Mouse (Mus musculus) lung, adult 2 months (tissue): ENCODE data around the gene Hrct1. TPM values are rescaled to one million over a fixed set of nuclear protein-coding genes. Genes with fewer than 3 reads are reported as not detected.

Experiments used
- DNase-seq: peaks from one replicate; pipeline ENCODE4 v3.0.0; 2022
- H3K4me1 ChIP-seq: fragments of 200-500 bp; 2 replicates; pipeline ENCODE4 v1.6.1; 2011; ENCODE audit warnings: low read length; ENCODE audit not compliant: control insufficient read depth, insufficient read depth
- H3K4me3 ChIP-seq: fragments of 200-500 bp; replicated peaks from 2 replicates; pipeline ENCODE3; 2011; ENCODE audit warnings: low read depth, mild to moderate bottlenecking, control low read depth, low read length; ENCODE audit errors: extremely low read depth
- CTCF ChIP-seq: fragments of 200-500 bp; IDR thresholded peaks from 2 replicates; pipeline ENCODE4 v1.5.1; 2011; ENCODE audit warnings: mild to moderate bottlenecking, low read length, control low read depth; ENCODE audit not compliant: insufficient read depth
- POLR2A ChIP-seq: fragments of 200-500 bp; IDR thresholded peaks from 2 replicates; pipeline ENCODE4 v1.6.1; 2011; ENCODE audit warnings: low read depth, mild to moderate bottlenecking, control low read depth, low read length, borderline replicate concordance; ENCODE audit errors: extremely low read depth
- WGBS: fragments of 180-500 bp; shearing (Covaris S2); methylation state at CpG from one replicate; pipeline ENCODE4 v1.1.7; 2018; 5-methylcytosine and 5-hydroxymethylcytosine counted together
- polyA plus RNA-seq: library from polyadenylated mRNA; depleted of rRNA; stranded (reverse); fragments of >200 nt; gene quantifications from 2 replicates; pipeline ENCODE4 v1.2.3, GENCODE M21; 2012; rRNA removed

Gene Hrct1
- polyA plus RNA-seq, 1 experiment, result 15.1 TPM

DNA sequence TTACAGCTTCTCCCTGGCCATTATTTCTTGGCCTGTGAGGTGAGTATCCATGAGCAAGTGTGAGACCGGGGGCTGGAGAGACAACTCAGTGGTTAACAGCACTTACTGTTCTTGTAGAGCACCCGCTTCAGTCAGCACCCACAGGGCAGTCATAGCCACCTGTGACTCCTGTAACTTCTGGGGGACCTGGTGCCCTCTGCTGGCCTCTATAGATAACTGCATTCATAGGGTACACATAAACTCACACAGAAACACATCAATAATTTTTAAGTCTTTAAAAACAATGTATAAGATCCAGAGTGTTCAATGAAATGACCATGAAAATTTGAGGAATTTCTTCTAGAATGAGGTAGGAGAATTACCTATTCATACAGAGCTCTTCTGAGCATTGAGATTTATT is 42.4 kb downstream of the Hrct1 start:
- DNase-seq, result no peak
- TF ChIP-seq POLR2A, result no peak
- no peak for TF ChIP-seq CTCF

DNA sequence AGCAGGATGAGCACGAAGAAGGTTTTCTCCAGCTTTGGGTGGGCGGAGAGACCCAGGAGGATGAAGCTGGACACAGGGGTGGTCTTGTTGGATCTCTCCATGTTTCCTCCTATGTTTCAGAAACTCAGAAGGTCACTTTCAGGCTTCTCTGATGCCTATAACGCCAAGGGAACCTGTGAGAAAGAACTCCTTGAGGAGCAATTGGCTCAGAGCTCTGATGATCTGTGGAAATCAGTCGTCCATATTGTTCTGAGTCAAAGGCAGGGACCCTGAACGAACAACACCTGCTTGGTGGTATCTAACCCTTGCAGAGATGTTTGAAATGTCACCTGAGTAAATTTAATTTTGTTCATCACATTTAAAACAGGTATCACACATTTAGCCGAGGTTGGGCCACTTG is 43.9 kb downstream of the Hrct1 start, which contains the start of gene Olfr159:
Olfr159 (minus strand) TSS at position 101 of the 400 bp plus-strand sequence.
- no peak for TF ChIP-seq POLR2A
- TF ChIP-seq CTCF, result no peak

More for the DNA sequence above, 42.4 kb downstream of the Hrct1 start:
- H3K4me3 ChIP-seq, result no peak overlapping the region
- no peaks in the 10 kb centered on the region; the same call in 1 of the 2 replicates for H3K4me1 ChIP-seq
- WGBS, result 94% methylated on average over 2 of the region's 2 CpGs

DNA sequence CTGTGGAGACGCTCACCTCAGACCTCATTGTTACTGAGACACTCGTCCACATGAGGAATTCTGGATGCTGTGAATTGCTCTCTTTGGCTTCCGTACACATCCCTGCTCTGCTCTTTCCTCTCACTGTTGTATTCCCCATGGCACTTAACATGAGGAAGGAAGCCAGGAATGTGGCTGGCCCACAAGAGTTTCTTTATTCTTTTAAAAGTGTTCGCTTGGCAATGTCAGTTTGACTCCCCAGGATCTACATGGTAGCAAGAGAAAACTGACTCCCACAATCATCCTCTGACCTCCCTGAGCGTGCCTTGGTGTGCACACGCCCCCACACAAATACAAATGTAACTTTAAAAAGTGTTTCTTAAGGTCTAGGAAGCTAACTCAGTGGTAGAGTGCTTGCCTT is 44.6 kb downstream of the Hrct1 start:
- H3K4me3 ChIP-seq, result no peak overlapping the region
- DNase-seq, result no peak
- no peaks in the 10 kb centered on the region; the same call in 1 of the 2 replicates for H3K4me1 ChIP-seq
- 30% methylated on average over 6 of the region's 6 CpGs for WGBS
- TF ChIP-seq CTCF (no peak), POLR2A (no peak)

More for the DNA sequence above, 43.9 kb downstream of the Hrct1 start, which contains the start of gene Olfr159:
- Histone ChIP-seq H3K4me3 (no peak within 1 kb of the TSS), H3K4me1 (no peaks in the 10 kb centered on the region; the same call in 1 of the 2 replicates)
- no peak for DNase-seq
- WGBS, result 78% methylated on average over 6 of the region's 6 CpGs

DNA sequence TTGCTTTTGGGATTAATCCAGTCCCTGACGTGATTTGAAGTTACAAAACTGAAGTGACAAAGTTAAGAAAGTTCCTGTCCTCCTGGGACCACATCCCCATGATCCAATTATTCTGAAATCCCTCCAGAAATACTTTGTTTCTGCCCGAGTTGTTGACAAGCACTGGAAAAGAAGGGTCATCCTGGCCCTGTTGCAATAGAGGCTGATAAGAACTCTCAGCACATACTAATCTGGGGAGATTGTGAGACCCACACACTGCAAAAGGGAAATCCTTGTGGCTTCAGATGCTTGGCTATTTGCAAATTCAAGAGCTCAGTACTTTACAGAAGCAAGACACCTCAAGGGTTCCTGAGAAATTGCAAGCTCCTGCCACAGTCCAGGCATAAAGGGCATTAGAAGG is 45.3 kb downstream of the Hrct1 start:
- WGBS, result 21% methylated on average over 2 of the region's 2 CpGs
- DNase-seq, result no peak
- no peak for TF ChIP-seq POLR2A
- no peak for TF ChIP-seq CTCF

More for the DNA sequence above, 45.3 kb downstream of the Hrct1 start:
- no peaks in the 10 kb centered on the region; the same call in 1 of the 2 replicates for H3K4me1 ChIP-seq
- H3K4me3 ChIP-seq, result no peak overlapping the region

Other genes with a start within 250 kb of the Hrct1 start
- gene Sit1, start 243.5 kb upstream of the Hrct1 start, polyA plus RNA-seq, result 0.85 and 1.2 TPM in 2 replicates
- 191 and 235 TPM in 2 replicates for gene Ccdc107, start 234.3 kb upstream of the Hrct1 start, polyA plus RNA-seq
- gene Arhgef39, start 227.5 kb upstream of the Hrct1 start, polyA plus RNA-seq, result 4.7 and 6.9 TPM in 2 replicates
- gene Car9, start 220.2 kb upstream of the Hrct1 start, polyA plus RNA-seq, result 1.8 and 1.9 TPM in 2 replicates
- gene Tpm2, start 203.4 kb upstream of the Hrct1 start, polyA plus RNA-seq, result 32.3 and 129 TPM in 2 replicates
- 86.4 and 95.1 TPM in 2 replicates for gene Creb3, start 164.9 kb upstream of the Hrct1 start, polyA plus RNA-seq
- gene Tln1, start 164.5 kb upstream of the Hrct1 start, polyA plus RNA-seq, result 179 and 197 TPM in 2 replicates
- 39.0 and 47.3 TPM in 2 replicates for gene Rgp1, start 148.5 kb upstream of the Hrct1 start, polyA plus RNA-seq
- 19.4 and 26.0 TPM in 2 replicates for gene Gba2, start 148.3 kb upstream of the Hrct1 start, polyA plus RNA-seq
- gene Msmp, start 142.7 kb upstream of the Hrct1 start, polyA plus RNA-seq, result 0.24 TPM in 1 of 2 replicates, not detected in the other
- gene Npr2, start 95.3 kb upstream of the Hrct1 start, polyA plus RNA-seq, result 77.5 and 97.5 TPM in 2 replicates
- 12.1 and 14.7 TPM in 2 replicates for gene Spag8, start 73.6 kb upstream of the Hrct1 start, polyA plus RNA-seq
- gene Hint2, start 70.7 kb upstream of the Hrct1 start, polyA plus RNA-seq, result 61.6 and 71.6 TPM in 2 replicates
- 13.1 and 17.3 TPM in 2 replicates for gene Tmem8b, start 58.2 kb upstream of the Hrct1 start, polyA plus RNA-seq
- gene Fam221b, start 58.0 kb upstream of the Hrct1 start, polyA plus RNA-seq, result 0.04 and 0.15 TPM in 2 replicates
- not detected in 2 replicates for gene Olfr70, start 26.4 kb upstream of the Hrct1 start, polyA plus RNA-seq
- 0.37 and 0.67 TPM in 2 replicates for gene Olfr71, start 16.9 kb upstream of the Hrct1 start, polyA plus RNA-seq
- 5.7 and 9.4 TPM in 2 replicates for gene Spaar, start 2.8 kb downstream of the Hrct1 start, polyA plus RNA-seq
- gene Olfr159, start 43.8 kb downstream of the Hrct1 start, polyA plus RNA-seq, result 0.13 TPM in 1 of 2 replicates, not detected in the other
- gene Olfr156, start 96.7 kb downstream of the Hrct1 start, polyA plus RNA-seq, result not detected in 2 replicates
- not detected in 2 replicates for gene Olfr157, start 113.0 kb downstream of the Hrct1 start, polyA plus RNA-seq
- not detected in 2 replicates for gene Olfr155, start 124.4 kb downstream of the Hrct1 start, polyA plus RNA-seq
- 39.4 and 43.8 TPM in 2 replicates for gene Reck, start 148.3 kb downstream of the Hrct1 start, polyA plus RNA-seq
- 14.3 and 18.1 TPM in 2 replicates for gene Glipr2, start 230.2 kb downstream of the Hrct1 start, polyA plus RNA-seq